Mouse (Mus musculus) frontal cortex, adult (tissue): ENCODE measurements at regions not wholly inside any gene's neighbourhood (a gene's known extent, or its start where the extent isn't known, plus 50 kb on each side); places are given as distances from the start of the nearest gene placed in this dataset.

Experiments used
- ATAC-seq: cut with Nextera tagmentation; 2 replicates; pipeline ENCODE4 v1.9.2; 2017; ENCODE audit warnings: mild to moderate bottlenecking, moderate library complexity, mixed read lengths; ENCODE audit not compliant: low TSS enrichment

DNA sequence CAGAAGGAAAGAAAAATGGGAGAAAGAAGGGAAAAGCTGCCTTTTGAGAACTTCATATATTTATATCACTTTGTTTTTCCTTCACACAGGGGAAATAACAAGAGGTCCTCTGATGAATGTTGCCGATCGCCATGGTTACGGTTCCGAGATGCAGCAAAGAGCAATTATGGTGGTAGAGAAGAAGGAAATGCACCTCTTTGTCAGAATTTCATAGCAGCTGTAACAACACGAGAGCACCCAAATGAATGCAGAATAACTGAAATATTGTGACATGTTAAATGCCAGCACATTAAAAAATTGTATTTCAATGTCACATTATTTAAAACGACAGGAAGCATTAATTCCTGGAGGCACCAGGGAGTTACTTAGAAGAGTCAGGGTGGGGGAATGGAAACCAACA is 279.4 kb downstream of the Mctp2 start:
- no peak for ATAC-seq

DNA sequence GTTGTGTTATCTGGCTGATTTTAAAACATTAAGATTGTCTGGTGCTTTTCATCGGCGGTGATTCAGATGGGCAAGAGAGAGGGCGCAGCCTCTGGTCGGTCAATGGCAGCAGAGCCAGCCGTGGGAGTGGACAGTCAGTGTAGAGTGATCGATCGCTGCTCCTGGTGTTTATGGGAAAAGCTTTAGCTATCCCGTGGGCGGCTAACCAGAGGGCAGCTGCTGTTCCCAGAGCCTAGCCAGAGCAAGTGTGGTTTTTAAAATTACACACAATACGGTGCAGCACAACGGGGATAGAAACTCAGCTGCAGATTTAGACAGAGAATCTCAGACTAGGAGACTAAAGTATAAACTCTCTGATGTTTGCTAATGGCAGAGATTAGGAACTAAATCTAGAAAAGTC is 297.3 kb downstream of the Mctp2 start:
- ATAC-seq, result no peak

DNA sequence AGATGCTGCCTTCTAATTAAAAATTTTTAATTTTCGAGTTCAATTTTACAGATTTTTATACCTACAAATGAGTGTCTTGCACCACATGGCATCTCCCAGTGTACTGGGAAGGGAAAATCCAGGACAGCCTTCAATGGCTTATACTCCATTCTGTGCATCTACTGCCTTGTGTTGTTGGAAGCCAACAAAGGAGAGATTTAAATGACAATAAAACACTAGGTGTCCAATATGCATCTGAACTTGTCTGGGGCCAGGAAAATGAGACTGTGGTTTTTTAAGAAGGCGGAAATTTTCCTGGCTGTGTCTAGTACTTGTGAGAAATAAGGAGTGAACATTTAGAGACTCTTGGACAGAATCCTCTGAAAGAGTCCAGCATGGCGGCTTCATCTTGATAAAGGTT is 302.1 kb downstream of the Mctp2 start:
- ATAC-seq, result no peak

DNA sequence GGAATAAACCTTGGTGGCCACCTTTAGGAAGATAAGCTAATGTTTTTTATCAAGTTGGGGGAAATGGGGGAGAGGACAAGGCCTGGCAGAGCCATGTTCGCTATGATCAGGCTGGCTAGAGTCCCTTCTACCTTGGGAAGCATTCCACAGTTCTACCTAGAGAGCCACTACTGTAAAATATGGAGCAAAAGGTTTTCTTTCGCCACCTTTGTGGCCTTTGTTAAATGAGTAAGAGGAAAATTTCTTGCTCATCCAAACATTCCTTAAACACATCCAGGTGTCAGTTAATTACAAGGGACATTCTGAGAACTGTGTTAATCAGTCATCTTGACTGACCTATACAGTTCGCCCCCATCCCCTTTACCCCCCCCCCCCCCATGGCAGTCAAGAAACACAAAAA is 313.9 kb downstream of the Mctp2 start:
- ATAC-seq, result no peak

DNA sequence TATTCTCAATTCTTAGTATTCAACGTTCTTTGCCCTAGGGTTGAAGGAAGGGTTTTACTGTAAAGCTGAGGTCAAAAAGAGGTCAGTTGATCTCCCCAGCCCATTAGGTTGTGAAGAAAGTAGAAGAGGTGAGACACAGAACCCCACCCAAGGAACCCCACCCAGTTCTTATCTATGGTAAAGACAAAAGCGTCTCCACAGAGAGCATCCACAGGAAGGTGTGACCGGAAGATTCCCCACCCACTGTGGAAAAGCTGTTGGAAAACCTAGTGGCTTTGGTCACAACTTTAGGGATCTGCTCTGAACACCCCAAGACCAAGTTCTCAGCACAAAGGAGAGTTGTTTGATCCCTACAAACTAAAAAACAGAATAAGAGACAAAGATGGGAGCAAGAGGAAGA is 314.6 kb downstream of the Mctp2 start:
- no peak for ATAC-seq

DNA sequence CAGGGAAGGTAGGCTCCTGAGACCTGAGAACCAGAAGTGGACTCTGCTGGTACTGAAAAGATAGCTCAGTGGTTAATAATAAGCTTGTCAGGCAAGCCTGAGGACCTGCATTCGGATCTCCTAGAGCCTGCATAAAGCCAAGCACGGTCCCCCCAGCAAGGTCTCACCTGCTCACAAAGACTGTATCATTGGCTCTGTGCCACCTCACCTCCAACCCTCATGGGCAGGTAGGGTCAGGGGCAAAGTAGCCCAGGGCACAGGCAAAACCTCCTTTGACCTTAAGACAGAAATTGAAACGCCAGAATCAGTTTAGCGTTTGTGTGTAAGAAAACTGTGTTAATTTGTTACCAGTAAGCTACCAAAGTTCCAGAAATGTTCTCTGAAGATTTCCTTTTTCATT is 315.2 kb downstream of the Mctp2 start:
- no peak for ATAC-seq

DNA sequence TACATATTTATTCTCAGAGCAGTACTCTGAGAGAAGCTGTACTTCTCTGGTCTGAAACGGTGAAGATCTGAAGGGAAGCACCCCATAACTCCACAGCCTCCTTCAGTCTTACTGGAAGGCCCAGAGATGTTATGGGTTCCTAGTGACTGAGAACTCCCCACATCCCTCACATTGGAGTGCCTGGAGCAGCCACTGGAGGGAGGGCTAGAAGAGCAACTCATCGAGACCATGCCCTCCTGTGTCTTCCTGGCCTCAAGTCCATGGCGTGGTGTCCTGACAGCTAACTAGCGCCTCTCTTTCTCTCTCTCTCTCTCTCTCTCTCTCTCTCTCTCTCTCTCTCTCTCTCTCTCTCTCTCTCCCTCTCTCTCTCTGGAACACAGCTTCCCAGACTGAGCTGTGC is 340.4 kb downstream of the Mctp2 start:
- no peak for ATAC-seq

DNA sequence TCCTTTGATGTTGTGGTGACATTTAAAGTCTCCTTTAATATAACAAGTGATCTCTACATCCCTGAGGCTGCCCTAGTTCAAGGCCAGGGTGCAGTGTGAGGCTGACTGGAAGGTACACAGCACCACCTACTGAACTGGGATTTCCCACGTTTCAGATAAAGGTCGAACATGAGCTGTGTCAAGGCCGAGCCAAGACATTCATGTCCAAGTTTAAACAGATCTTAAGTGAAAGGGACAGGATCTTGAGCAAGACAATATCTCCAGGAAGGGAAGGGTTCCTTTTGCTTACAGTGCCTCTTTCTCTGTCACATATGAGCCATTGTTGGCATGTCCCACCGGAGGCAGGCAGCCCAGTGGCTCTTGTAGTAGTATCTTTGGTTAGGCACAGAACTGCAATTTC is 343.0 kb downstream of the Mctp2 start:
- ATAC-seq, result no peak

DNA sequence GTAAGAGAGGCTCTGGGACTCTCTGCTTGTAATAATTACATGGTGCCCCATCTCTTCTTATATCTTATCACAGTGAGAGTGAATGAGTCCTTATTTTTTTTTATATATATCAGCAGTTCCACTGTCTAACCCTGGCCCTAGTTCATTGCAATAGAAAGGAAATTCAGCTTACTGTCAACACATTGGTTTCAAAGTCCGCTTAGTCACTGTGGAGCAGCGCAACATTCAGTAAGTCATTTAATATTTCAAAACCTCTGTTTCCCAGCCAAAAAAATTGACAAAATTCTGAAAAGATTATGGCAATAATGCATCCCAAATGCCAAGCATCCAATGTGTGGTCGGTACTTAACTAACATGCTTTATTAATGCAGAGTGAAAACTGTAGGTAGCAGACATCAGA is 343.6 kb downstream of the Mctp2 start:
- no peak for ATAC-seq

DNA sequence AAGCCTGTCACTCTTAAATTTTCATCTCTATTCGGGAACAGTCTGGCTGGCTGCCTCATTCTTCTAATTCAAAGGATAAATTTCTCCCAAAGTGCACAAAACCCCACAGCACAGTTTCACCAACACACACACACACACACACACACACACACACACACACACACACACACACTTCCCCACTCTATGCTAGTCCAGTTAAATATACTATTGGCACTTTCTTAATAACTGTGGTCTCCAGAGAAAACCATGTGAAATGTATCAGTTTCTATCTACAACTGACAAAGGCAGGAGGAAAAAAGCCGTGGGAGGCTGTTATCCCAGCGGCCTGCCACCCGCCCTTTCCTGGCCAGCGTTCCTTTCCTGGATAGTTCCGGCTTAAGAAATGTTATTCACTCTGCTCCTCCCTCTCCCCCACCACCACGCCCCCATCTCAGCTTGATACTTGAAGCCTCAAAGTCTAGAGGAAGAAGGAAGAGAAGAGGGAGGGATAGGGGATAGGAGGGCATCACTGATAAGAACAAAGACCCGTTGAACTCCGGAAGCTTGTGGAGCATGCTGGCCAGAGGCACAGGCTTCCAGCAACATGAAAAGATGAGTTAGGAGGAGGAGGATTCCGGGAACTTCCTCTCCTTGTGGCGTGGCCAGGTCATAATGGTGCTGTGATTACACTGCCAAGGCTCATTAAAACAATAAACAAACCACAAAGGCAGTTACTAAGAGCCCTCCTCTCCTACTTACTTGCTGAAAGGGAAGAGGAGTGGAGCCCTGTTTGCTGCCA is 345.8 kb downstream of the Mctp2 start:
- no peak for ATAC-seq

DNA sequence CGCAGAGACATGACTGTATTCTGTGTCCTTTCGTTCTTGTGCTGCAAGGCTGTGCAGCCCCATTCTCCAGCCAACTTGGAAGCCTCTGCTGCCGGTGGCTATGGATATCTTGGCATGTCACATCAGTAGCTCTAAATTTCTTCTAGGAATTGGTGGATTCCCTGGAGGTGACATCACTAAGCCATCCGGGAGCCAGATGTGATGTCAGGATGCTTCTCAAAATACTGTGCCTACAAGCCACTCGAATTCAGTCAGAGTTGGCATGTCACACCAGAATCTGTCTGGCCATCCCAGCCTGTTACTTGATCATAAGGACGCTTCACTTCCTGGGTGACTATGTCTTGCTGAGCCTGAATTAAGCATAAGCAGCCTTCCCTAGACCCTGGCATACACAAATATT is 359.9 kb downstream of the Mctp2 start:
- ATAC-seq, result no peak

DNA sequence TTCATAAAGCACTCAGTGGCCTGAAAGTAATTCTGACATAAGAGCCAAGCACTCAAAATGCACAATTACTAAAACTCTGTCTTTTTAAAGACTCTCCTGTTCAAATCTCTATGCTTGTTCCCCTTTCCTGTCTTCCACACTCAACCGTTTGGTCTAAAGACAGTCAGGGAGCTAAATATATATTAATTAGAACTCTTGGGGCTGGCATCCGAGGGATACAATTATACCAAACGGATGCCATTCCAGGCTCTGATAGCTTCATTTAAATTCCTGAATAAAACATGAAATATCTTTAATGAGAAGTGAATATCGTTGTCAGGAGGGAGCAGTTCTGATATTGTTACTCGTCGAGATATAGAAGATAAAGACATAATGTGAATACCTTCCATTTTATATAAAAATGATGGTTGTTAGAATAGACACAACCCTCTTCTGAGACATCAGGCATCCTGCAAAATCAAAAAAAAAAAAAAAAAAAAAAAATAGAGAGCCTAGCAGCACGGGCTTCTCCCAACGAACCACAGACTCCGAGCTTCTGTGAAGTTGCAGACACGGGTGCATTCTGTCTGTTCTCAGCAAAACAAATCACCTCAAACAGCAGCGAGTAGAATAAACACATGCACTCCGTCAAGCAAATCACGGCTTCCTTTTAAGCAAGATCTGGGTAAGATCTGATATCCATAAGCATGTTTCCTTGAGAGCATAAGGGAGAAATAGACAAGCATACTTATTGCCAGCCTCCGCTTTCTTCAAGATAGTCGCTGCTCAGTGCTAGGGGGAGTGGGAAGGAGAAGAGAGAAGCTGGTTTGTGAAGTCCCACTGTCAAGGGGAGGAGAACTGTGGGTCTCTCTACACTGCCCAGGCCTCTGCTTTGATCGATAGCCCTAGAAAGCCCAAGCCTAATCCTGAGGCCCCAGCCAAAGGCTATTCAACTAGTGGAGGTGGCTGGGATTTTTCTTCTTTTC is 363.0 kb downstream of the Mctp2 start:
- ATAC-seq, result peak; percentile 76

DNA sequence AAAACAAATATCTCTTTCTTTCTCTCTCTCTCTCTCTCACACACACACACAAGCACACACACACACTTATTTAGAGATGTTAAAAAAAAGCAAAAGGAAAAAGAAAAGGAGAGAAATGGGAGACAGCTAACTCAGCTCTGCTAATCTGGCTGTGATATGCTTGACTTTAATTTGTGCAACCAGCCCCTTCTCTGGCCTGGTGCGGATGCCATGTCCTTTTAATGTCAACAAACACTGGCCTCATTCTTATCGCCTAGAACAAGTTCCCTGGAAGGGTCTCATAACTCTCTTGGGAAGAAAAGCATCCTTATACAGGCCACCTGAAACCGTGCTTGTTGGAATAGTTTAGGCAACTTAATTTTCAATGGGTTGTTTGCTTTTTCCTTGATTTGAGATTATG is 368.7 kb downstream of the Mctp2 start:
- ATAC-seq, result no peak

DNA sequence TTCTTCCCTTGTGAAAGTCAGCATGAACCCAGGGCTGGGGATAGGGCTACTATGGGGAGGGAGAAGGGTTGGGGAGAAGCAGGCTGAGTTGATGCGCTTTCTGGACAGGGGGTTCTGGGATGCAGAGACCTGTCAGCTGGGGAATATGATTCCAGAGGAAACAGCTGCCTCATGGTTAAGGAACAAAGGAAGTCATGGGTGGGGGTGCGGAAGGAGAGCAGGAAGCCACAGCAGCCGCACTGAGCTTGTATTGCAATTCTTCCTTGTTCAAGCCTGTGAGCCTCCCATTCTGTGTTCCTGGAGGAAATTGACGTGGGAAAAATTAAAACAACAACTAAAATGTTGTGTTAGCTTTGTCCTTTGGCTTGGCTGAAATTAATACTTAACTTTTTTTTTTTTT is 369.7 kb downstream of the Mctp2 start:
- no peak for ATAC-seq
